Mouse (Mus musculus): ENCODE results near the gene Gdpd3. TPM values are rescaled to one million over a fixed set of nuclear protein-coding genes. Genes with fewer than 3 reads are reported as not detected.

Gdpd3 gene
- total and polyA plus RNA-seq, 2 experiments from 2014 or later = 0.97 to 2.5 TPM

DNA sequence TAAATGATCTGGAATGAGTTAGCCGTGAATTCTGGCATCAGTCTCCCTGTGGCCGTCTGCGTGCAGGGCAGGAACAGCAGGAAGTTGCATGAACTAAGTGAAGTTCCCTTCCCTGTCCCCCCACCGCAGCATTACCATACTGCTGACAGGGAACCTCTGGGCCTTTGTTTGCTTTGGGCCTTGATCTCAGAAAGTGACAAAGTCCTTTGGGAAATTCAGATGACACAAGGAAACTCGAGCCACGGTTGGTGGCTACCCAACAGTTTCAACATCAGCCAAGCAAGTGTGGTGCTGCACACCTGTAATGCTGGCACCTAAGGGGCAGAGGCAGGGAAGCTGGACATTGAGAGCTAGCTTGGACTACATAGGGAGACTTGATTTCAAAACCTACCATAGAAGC, 19.3 kb upstream of the Gdpd3 start:
- H3K9ac ChIP-seq = no peak overlapping the region
- TF ChIP-seq CTCF (IDR thresholded peaks at IDR 0.05; ENCODE audit: low read depth) = no peak
- WGBS = 47% methylated on average over 6 of the region's 6 CpGs
- no peaks in the 10 kb centered on the region for H3K27me3 ChIP-seq (ENCODE audit: insufficient read depth, low read length)
- H3K36me3 ChIP-seq (ENCODE audit: insufficient read depth) = no peaks in the 10 kb centered on the region
- H3K4me2 ChIP-seq (ENCODE audit: low read depth) = no peak overlapping the region
- DNase-seq = no peak
- no peak for ATAC-seq
- H3K27ac ChIP-seq (ENCODE audit: low read depth, low read length) = no peak overlapping the region
- no peaks in the 10 kb centered on the region for H3K4me1 ChIP-seq (ENCODE audit: insufficient read depth)
- H3K4me3 ChIP-seq (ENCODE audit: low read depth, low read length) = no peak overlapping the region
- no peaks in the 10 kb centered on the region for H3K9me3 ChIP-seq (ENCODE audit: low read length)

GRCm38 (mm10) chr7:126748824-126749223, 17.3 kb upstream of the Gdpd3 start:
- H3K27me3 ChIP-seq (ENCODE audit: insufficient read depth, low read length) = no peaks in the 10 kb centered on the region
- no peak for ATAC-seq
- no peak overlapping the region for H3K9ac ChIP-seq
- H3K9me3 ChIP-seq (ENCODE audit: low read length) = no peaks in the 10 kb centered on the region
- no peak overlapping the region for H3K27ac ChIP-seq (ENCODE audit: low read depth, low read length)
- no peaks in the 10 kb centered on the region for H3K4me1 ChIP-seq (ENCODE audit: insufficient read depth)
- 81% methylated on average over 7 of the region's 7 CpGs for WGBS
- H3K4me2 ChIP-seq (ENCODE audit: low read depth) = no peak overlapping the region
- H3K36me3 ChIP-seq (ENCODE audit: insufficient read depth) = no peaks in the 10 kb centered on the region
- no peak overlapping the region for H3K4me3 ChIP-seq (ENCODE audit: low read depth, low read length)
- no peak for TF ChIP-seq CTCF (IDR thresholded peaks at IDR 0.05; ENCODE audit: low read depth)
- DNase-seq = no peak

DNA sequence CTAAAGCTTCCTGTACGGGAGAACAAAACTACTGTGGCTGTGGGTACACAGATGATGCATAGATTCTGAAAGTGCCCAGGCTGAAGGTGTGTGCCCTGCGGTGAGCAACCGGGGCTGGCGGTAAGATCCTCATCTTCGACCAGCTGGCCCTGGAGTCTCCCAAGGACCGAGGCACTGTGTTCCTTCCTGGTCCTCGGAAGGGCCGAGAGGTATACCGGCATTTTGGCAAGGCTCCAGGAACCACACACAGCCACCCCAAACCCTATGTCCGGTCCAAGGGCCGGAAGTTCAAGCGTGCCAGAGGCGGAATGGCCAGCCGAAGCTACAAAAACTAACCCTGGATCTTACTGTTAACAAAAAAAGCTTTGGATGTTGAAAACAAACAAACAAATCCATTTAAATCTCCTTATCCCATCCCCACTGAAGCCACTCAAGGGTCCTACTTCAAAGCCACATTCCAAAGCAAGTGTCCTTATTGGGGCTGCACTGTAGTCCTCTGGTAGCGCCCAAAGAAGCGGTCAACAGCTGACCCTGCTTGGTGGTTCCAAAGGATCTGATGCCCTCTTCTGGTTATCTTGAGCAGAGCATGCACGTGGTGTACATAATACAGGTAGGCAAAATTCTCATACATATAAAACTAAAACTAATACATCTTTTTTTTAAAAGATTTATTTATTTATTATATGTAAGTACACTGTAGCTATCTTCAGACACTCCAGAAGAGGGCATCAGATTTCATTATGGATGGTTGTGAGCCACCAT, 16.4 kb upstream of the Gdpd3 start:
- TF ChIP-seq CTCF (IDR thresholded peaks at IDR 0.05; ENCODE audit: low read depth) = no peak
- Histone ChIP-seq H3K27ac (ENCODE audit: low read depth, low read length) (no peak overlapping the region), H3K4me2 (ENCODE audit: low read depth) (no peak overlapping the region), H3K9me3 (ENCODE audit: low read length) (no peaks in the 10 kb centered on the region), H3K36me3 (ENCODE audit: insufficient read depth) (no peaks in the 10 kb centered on the region), H3K27me3 (ENCODE audit: insufficient read depth, low read length) (no peaks in the 10 kb centered on the region), H3K4me1 (ENCODE audit: insufficient read depth) (no peaks in the 10 kb centered on the region), H3K4me3 (ENCODE audit: low read depth, low read length) (no peak overlapping the region), H3K9ac (no peak overlapping the region)
- ATAC-seq (no peak), DNase-seq (no peak)
- 92% methylated on average over 17 of the region's 17 CpGs for WGBS

- no peak overlapping the region for H3K9ac ChIP-seq
- H3K4me1 ChIP-seq (ENCODE audit: insufficient read depth) = no peaks in the 10 kb centered on the region
- DNase-seq (peak; percentile 89), ATAC-seq (peak; percentile 81)
- no peak overlapping the region for H3K4me3 ChIP-seq (ENCODE audit: low read depth, low read length)
- no peaks in the 10 kb centered on the region for H3K9me3 ChIP-seq (ENCODE audit: low read length)
- H3K4me2 ChIP-seq (ENCODE audit: low read depth) = 0 out of 2 replicates have a peak overlapping the region, but pooled peaks have one; percentile 15
- H3K27me3 ChIP-seq (ENCODE audit: insufficient read depth, low read length) = no peaks in the 10 kb centered on the region
- H3K36me3 ChIP-seq (ENCODE audit: insufficient read depth) = no peaks in the 10 kb centered on the region
- 2% methylated on average over 9 of the region's 9 CpGs for WGBS
- TF ChIP-seq CTCF (IDR thresholded peaks at IDR 0.05; ENCODE audit: low read depth) = peak; percentile 87
- no peak overlapping the region for H3K27ac ChIP-seq (ENCODE audit: low read depth, low read length)
These were observed 11.3 kb upstream of the Gdpd3 start for GRCm38 (mm10) chr7:126754866-126755265.

GRCm38 (mm10) chr7:126758539-126758938, 7.6 kb upstream of the Gdpd3 start:
- 69% methylated on average over 7 of the region's 7 CpGs for WGBS
- peaks cover 7% of the 10 kb centered on the region for H3K36me3 ChIP-seq (ENCODE audit: insufficient read depth)
- H3K9me3 ChIP-seq (ENCODE audit: low read length) = no peaks in the 10 kb centered on the region
- no peak overlapping the region for H3K4me2 ChIP-seq (ENCODE audit: low read depth)
- no peak for TF ChIP-seq CTCF (IDR thresholded peaks at IDR 0.05; ENCODE audit: low read depth)
- no peaks in the 10 kb centered on the region for H3K27me3 ChIP-seq (ENCODE audit: insufficient read depth, low read length)
- H3K4me3 ChIP-seq (ENCODE audit: low read depth, low read length) = no peak overlapping the region
- H3K4me1 ChIP-seq (ENCODE audit: insufficient read depth) = peaks cover 23% of the 10 kb centered on the region
- no peak for DNase-seq
- no peak overlapping the region for H3K27ac ChIP-seq (ENCODE audit: low read depth, low read length)
- no peak for ATAC-seq
- H3K9ac ChIP-seq = no peak overlapping the region

GRCm38 (mm10) chr7:126759050-126759671, 7.0 kb upstream of the Gdpd3 start, which contains the start of gene Mapk3:
Gene Mapk3 (plus strand): TSS chr7:126759601.
- peak within 1 kb of the TSS; percentile 82 for H3K27ac ChIP-seq (ENCODE audit: low read depth, low read length)
- H3K4me1 ChIP-seq (ENCODE audit: insufficient read depth) = peaks cover 23% of the 10 kb centered on the region
- H3K4me3 ChIP-seq (ENCODE audit: low read depth, low read length) = peak within 1 kb of the TSS; percentile 82
- WGBS = 2% methylated on average over 32 of the region's 38 CpGs
- peaks cover 13% of the 10 kb centered on the region for H3K36me3 ChIP-seq (ENCODE audit: insufficient read depth)
- H3K9ac ChIP-seq = peak within 1 kb of the TSS; percentile 76
- DNase-seq = peak; percentile 95
- TF ChIP-seq CTCF (IDR thresholded peaks at IDR 0.05; ENCODE audit: low read depth) = peak; percentile 83
- H3K27me3 ChIP-seq (ENCODE audit: insufficient read depth, low read length) = no peaks in the 10 kb centered on the region
- H3K4me2 ChIP-seq (ENCODE audit: low read depth) = peak within 1 kb of the TSS; percentile 62
- ATAC-seq = peak; percentile 71
- no peaks in the 10 kb centered on the region for H3K9me3 ChIP-seq (ENCODE audit: low read length)

All from forebrain, postnatal 0 days (tissue).